Comparison of ENCODE assay signal across 8 mouse cellular contexts in genomic region chr3:104714679-104715326, GRCm38 (mm10).
DNase-seq lines count a peak whose midpoint lies in the region; ATAC-seq and TF ChIP-seq lines count a peak whose summit lies in the region.

No protein-coding gene starts in this region.

- peaks cover 10% of the 10 kb centered on the region for H3K27me3 ChIP-seq in G1E (ENCODE audit: insufficient read depth, low read length)
- no peaks in the 10 kb centered on the region for H3K27me3 ChIP-seq in intestine, embryonic 16.5 days (replicated peaks; ENCODE audit: control insufficient read depth, insufficient read depth, low read length)
- no peaks in the 10 kb centered on the region for H3K27me3 ChIP-seq in lung, embryonic 14.5 days (ENCODE audit: insufficient read depth, low read length)

- H3K9me3 ChIP-seq in G1E (replicated peaks) = no peaks in the 10 kb centered on the region
- H3K9me3 ChIP-seq in intestine, embryonic 16.5 days (ENCODE audit: control insufficient read depth, low read length) = no peaks in the 10 kb centered on the region
- H3K9me3 ChIP-seq in lung, embryonic 14.5 days (ENCODE audit: low read depth, low read length) = no peaks in the 10 kb centered on the region

- no peak overlapping the region; the same call in 1 of the 2 replicates for H3K9ac ChIP-seq in intestine, embryonic 16.5 days (ENCODE audit: low read depth, low read length)
- no peak overlapping the region for H3K9ac ChIP-seq in lung, embryonic 14.5 days

- H3K4me1 ChIP-seq in G1E (ENCODE audit: insufficient read depth, low read depth, low read length) = peaks cover 15% of the 10 kb centered on the region
- no peaks in the 10 kb centered on the region for H3K4me1 ChIP-seq in intestine, embryonic 16.5 days (ENCODE audit: control insufficient read depth, insufficient read depth, low read length)
- no peaks in the 10 kb centered on the region for H3K4me1 ChIP-seq in lung, embryonic 14.5 days (ENCODE audit: insufficient read depth)

- no peaks in the 10 kb centered on the region for H3K36me3 ChIP-seq in G1E (replicated peaks)
- H3K36me3 ChIP-seq in intestine, embryonic 16.5 days (ENCODE audit: control insufficient read depth, insufficient read depth, low read length) = no peaks in the 10 kb centered on the region
- H3K36me3 ChIP-seq in lung, embryonic 14.5 days (ENCODE audit: insufficient read depth) = no peaks in the 10 kb centered on the region

- no peak for ATAC-seq in G1E (ENCODE audit: extremely low read depth, insufficient number of reproducible peaks, low FRiP score, poor library complexity, severe bottlenecking)
- ATAC-seq in intestine, embryonic 16.5 days = peak; percentile 39
- ATAC-seq in lung, embryonic 14.5 days (ENCODE audit: insufficient read depth) = peak; percentile 54; the same call in 1 of the 2 replicates
- peak; percentile 54; the same call in 1 of the 2 replicates for ATAC-seq in neutrophil, adult 5-6 weeks (ENCODE audit: extremely low read depth, insufficient number of reproducible peaks, low FRiP score, poor library complexity, severe bottlenecking)

- TF ChIP-seq CTCF in G1E (IDR thresholded peaks at IDR 0.05; ENCODE audit: low read depth, low read length) = peak; percentile 59
- TF ChIP-seq CTCF in lung, embryonic 14.5 days (IDR thresholded peaks at IDR 0.05; ENCODE audit: low read depth) = peak; percentile 77

- 48% methylated on average over 11 of the region's 11 CpGs for WGBS in intestine, embryonic 16.5 days
- 50% methylated on average over 11 of the region's 11 CpGs for WGBS in lung, embryonic 14.5 days

- DNase-seq in 3134 (ENCODE audit: extremely low read depth, insufficient read length, low spot score) (peak; percentile 69), G1E (ENCODE audit: low spot score) (peak; percentile 20)
- DNase-seq in cerebellum, adult 8-10 months = peak; percentile 16
- DNase-seq in forelimb bud, embryonic 11.5 days (ENCODE audit: low read depth, low spot score) = peak; percentile 76
- DNase-seq in lung, embryonic 14.5 days = peak; percentile 77
- DNase-seq in frontal cortex, postnatal 36 days (ENCODE audit: low spot score in 2 of 2) = no peak

- no peak overlapping the region for H3K27ac ChIP-seq in intestine, embryonic 16.5 days (ENCODE audit: low read length)
- no peak overlapping the region for H3K27ac ChIP-seq in lung, embryonic 14.5 days (ENCODE audit: low read depth)

- H3K4me2 ChIP-seq in intestine, embryonic 16.5 days (ENCODE audit: low read depth, low read length) = peak overlapping the region; percentile 36
- H3K4me2 ChIP-seq in lung, embryonic 14.5 days = peak overlapping the region; percentile 49

- H3K4me3 ChIP-seq in G1E (ENCODE audit: low read depth, low read length) = peak overlapping the region; percentile 13; the same call in 1 of the 2 replicates
- 0 out of 2 replicates have a peak overlapping the region, but pooled peaks have one; percentile 9 for H3K4me3 ChIP-seq in intestine, embryonic 16.5 days (ENCODE audit: low read length)
- 0 out of 2 replicates have a peak overlapping the region, but pooled peaks have one; percentile 5 for H3K4me3 ChIP-seq in lung, embryonic 14.5 days (ENCODE audit: low read depth, low read length)

Comparison
In these comparisons a context has a peak if more than half of its experiments do, and no peak if none do; other contexts are left out.
1. DNase-seq: peak in 3134 (single experiment), G1E (single experiment), cerebellum, adult 8-10 months (single experiment), forelimb bud, embryonic 11.5 days (single experiment) and lung, embryonic 14.5 days (single experiment); none in frontal cortex, postnatal 36 days (0 of 2).
2. Peak in every context shown above with its lines, with median percentiles within 50 percentile points of each other: H3K4me3 ChIP-seq.